Mouse (Mus musculus) olfactory bulb, adult 2 months (tissue): ENCODE data around the gene Hbb-bh1.

Experiments
- CTCF ChIP-seq: fragments of 200-500 bp; IDR thresholded peaks from 2 replicates; pipeline ENCODE4 v1.5.1; 2012; ENCODE audit warnings: low read depth, mild to moderate bottlenecking, low read length, moderate library complexity; ENCODE audit not compliant: insufficient read depth
- POLR2A ChIP-seq: fragments of 200-500 bp; IDR thresholded peaks from 2 replicates; pipeline ENCODE4 v1.6.1; 2012; ENCODE audit warnings: mild to moderate bottlenecking, low read depth, low read length, moderate library complexity; ENCODE audit not compliant: insufficient read depth

DNA sequence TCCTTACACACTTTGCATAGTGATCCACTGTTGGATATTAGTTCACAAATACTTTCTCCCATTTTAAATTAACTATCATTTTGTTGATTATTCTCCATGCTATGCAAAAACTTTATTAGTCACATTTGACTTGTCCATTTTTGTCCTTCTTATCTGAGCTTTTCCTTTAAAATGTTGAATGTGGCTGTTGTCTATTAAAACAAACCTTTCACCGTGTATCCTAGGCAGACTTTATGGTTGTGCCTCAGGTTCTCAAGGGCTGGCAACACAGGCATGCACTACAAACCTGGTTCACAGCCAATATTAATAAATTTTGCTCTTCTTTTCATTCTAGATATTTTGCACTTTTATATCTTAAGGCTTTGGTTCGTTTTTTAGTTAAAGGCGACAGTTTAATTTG, 32.2 kb downstream of the Hbb-bh1 start:
- TF ChIP-seq CTCF (no peak), POLR2A (no peak)
